Mouse (Mus musculus) adrenal gland (tissue): ENCODE data around the gene Fars2.

Experiments
- intact Hi-C: fragments of 180-260 bp; cut with DNase I; formaldehyde crosslinking; loops from one replicate; pipeline ENCODE4 v1.15.1; 2025

Gene Fars2

GRCm38 (mm10) chr13:36728509-36728908 lies 611.3 kb downstream of the Fars2 start:
- intact Hi-C loops: no loop called here

- intact Hi-C loops: no loop called here
Observed at GRCm38 (mm10) chr13:36729731-36730340, 612.6 kb downstream of the Fars2 start.

- intact Hi-C loops: no loop called here
Observed at GRCm38 (mm10) chr13:36730341-36730761, 613.1 kb downstream of the Fars2 start.

- intact Hi-C loops: no loop called here
Observed at GRCm38 (mm10) chr13:36731016-36731930, 614.1 kb downstream of the Fars2 start.

- intact Hi-C loops: no loop called here
Observed at GRCm38 (mm10) chr13:36731931-36732461, 614.8 kb downstream of the Fars2 start.

- intact Hi-C loops: no loop called here
Observed at GRCm38 (mm10) chr13:36732891-36733490, 615.8 kb downstream of the Fars2 start.

GRCm38 (mm10) chr13:36733566-36733965 lies 616.4 kb downstream of the Fars2 start:
- intact Hi-C loops: no loop called here

- intact Hi-C loops: no loop called here
Observed at GRCm38 (mm10) chr13:36733989-36734690, 616.9 kb downstream of the Fars2 start.

- intact Hi-C loops: no loop called here
Observed at GRCm38 (mm10) chr13:36734731-36735571, 617.7 kb downstream of the Fars2 start, which contains the start of gene Nrn1. Nrn1 (minus strand) TSS chr13:36735131.

GRCm38 (mm10) chr13:36735901-36736618 lies 618.8 kb downstream of the Fars2 start:
- intact Hi-C loops: no loop called here

GRCm38 (mm10) chr13:36736619-36736996 lies 619.4 kb downstream of the Fars2 start:
- intact Hi-C loops: no loop called here

GRCm38 (mm10) chr13:36750056-36750455 lies 632.8 kb downstream of the Fars2 start:
- intact Hi-C loops: no loop called here

GRCm38 (mm10) chr13:36751861-36752260 lies 634.6 kb downstream of the Fars2 start:
- intact Hi-C loops: no loop called here

GRCm38 (mm10) chr13:36766801-36767200 lies 649.6 kb downstream of the Fars2 start:
- intact Hi-C loops: no loop called here
